Mouse (Mus musculus) liver, adult (tissue): ENCODE results near the gene Ptpn12.

Experiments used
- GATA4 ChIP-seq: IDR thresholded peaks from 2 replicates; pipeline ENCODE4 v1.6.1; 2014; ENCODE audit warnings: mild to moderate bottlenecking, low read length; ENCODE audit not compliant: insufficient replicate concordance

Gene Ptpn12

DNA sequence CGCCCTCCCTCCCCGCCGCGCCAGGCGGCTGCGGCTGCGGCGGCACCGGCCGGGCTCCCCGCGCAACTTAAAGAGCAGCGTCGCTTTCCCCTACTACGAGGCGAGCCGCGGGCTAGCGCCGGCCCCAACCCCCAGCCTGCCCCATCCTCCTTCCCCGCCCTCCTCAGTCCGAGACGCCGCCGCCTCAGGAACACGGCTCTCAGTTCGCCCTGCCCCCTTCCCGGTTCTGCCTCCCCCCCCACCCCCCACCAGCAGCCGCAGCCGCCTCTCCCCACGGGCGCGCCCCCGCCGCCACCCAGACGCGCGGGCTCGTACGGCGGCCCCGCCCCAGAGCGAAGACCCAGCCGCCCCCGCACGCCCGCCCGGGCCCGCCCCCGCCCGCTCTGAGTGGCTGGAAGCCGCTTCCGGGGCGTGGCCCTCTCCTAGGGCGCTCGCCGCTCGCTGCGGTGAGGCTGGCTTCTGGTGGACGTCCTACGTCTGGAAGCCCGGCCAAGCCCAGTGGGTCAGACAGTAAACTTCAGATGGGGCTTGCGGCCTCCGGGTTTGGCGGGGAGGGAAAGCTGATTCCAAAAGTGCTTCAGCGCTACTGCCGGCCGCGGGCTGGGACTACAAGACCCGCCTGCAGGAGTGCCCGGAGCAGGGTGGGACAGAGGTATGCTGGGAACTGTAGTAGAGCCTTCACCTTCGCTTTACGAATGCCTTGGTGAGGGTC is at the start of gene Ptpn12:
TSS of gene Ptpn12 (minus strand) at position 92 of the 712 bp plus-strand sequence.
- TF ChIP-seq GATA4 = peak; percentile 14; the same call in 1 of the 2 replicates

DNA sequence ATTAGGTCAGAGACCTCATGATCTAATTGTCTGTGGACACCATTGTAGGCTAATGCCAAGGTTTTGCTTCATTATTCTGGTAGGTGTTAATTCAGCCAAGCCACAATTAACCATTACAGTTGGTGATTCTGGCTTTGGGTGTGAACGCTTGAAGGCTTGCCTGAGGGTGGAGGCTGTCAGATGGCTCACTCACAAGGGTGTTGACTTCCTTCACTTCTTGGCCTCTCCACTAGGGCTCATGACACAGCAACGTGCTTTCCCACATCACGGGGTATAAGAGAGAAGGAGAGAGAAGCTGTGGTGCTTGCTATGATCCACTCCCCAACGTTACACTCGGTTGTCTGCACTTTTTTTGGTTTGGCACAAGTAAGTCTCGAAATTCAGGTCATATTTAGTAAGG is 35.5 kb upstream of the Ptpn12 start:
- no peak for TF ChIP-seq GATA4

DNA sequence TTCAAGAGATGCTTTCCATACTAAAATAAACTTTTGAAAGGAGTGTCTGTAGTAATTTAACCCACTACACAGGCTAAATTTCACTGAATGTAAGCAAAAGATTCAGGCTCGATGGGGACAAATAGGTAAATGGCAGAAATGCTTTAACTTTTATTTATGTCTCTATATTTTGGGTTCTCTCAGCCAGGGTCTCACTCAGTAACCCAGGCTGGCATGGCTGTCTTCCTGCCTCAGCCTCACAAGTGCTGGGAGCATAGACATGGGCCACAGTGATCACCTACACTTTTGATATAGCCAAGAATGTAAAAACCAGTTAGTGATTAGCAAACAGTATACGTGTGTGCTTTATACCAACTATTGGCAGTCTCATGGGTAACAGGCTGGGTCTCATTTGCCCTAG is 1.5 kb upstream of the Ptpn12 start:
- no peak for TF ChIP-seq GATA4

DNA sequence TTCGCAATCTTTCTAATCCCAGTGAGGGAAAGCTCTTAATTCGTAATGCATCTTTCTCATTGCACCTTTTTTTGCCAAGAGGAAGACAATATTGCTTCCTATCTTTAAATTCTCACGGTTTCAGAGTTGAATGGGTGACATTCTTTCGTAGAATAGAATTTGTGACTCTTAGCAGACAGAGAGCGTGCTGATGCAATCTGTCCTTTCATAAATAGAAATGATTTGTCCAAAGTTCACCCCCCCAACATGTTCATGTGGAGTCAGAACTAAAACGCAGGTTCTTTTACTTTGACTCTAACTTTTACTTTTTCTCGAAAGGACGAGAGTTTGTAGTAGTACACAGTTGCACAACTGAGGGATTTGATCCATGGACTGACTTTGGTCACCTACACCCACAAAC is 884 bp upstream of the Ptpn12 start:
- TF ChIP-seq GATA4 = no peak

DNA sequence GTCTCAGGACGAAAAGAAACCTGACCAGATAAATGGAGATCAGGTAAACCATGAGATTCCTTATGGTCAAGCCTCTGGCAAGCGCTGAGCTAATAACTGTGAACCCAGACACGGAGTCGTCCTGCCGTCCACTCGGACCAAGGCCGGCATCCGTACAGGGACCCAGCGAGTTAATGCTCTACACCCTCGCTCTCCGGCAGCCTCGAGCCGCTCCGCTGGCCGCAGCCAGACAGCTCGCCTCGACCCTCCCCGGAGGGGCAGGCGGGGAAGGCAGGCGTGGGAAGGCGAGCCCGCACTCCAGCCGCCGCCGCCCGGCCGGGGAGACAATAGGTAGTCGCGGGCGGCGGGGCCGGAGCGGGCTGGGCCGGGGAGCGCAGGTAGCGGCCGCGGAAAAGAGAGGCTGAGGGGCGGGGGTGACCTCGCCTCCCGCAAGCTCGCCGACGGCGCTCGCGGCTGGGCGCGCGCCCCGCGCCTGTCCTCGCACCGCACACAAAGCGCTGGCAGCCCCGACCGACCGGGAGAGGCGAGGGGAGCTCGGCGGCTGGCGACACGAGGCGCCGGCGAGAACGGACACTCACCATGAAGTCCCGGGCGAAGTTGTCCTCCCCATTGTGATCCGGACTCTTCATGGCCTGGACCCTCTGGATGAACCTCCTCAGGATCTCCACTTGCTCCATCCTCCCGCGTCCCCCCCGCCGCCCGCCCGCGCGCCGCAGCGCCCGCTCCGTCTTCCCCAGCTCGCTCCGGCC is 466 bp downstream of the Ptpn12 start:
- TF ChIP-seq GATA4 = no peak

DNA sequence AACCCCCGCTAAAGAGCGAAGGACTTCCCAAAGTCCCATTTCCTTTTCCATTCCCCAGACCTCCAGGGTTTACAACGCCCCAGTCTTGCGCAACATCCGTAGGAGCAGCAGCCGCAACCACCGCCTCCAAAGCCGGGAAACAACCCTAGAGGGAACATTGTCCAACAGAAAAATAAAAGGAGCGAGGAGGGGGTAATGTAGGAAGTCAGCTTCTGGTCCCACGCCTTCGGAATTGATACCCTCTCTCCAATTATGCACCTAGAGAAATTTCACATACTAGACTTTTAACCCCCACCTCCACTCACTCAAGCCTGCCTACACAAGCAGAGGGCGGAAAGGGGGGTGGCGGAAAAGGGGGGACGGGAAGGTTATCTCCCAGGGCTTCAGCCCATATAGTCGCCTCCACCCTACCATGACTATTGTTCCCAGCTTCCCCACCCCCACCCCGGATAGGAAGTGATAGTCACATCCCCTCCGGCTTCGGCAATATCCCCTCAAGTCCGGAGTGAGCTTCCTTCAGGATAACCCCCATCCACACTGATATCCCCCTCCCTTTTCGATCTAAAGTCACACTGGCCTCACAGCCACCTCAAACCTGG is 1.1 kb downstream of the Ptpn12 start:
- peak; percentile 93 for TF ChIP-seq GATA4

DNA sequence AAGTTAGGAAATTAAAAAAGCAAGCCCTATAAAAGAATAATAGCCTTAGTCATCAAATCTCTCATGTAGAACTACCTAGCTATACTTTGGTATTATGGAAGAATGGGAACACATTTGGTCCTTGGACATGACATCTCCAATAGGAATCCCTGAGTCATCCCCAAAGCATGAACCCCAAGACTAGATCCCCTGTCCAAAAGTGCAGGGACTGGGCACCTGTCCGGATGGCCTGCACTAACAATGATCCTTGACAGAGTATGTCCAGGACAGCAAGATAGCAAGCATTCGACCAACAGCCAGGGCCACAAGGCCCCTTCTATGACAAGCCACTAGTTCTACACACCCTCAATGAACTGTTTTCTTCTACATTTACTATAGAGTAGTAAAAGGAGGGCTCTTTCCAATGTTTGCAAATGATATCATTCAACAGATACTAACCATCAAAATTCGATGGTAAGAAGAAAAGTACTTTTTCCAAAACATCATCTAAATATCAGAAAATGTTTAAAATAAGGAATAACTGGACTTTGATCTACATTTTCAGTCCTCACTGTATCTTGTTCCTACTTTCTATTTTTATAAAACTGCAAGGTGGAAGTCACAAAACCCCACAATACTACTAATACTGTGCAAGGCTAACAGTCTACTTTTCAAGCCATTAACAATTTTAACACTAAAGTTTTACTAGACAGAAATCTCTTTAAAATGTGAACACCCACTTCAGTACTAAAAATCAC is 2.0 kb downstream of the Ptpn12 start:
- TF ChIP-seq GATA4 = no peak

DNA sequence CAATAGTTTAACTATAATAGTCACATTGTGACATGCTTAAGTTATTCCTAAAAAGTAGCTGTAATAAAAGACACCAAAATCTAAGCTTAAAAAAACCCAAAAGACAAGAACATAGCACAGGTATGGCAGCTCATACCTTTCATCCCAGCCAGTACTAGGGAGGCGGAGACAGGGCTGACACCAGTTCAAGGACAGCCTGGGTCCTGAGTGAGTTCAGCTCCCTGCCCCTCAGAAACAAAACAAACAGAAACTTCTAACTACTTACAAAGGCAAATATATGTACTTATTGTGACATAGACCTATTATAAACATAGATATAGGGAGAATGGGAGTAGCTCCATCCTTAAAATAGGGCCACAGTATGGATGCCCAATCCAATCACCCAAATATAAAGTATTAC is 3.2 kb downstream of the Ptpn12 start:
- no peak for TF ChIP-seq GATA4

DNA sequence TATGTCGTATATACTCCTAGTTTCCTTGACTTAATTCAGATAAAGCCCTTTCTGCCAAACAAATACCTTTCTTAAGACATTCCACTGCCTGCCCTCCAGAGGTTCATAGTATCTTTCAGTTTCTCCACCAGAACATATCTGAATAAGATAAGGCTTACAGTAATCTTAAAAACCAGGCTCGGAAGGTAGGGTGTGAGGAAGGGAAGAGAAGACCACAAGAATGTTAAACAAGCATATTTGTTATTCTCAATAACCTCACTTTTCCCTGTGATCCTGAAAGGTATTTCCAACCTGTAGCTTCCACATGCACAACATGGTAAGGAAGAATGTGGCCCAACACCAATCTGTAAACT is 5.0 kb downstream of the Ptpn12 start:
- TF ChIP-seq GATA4 = no peak

DNA sequence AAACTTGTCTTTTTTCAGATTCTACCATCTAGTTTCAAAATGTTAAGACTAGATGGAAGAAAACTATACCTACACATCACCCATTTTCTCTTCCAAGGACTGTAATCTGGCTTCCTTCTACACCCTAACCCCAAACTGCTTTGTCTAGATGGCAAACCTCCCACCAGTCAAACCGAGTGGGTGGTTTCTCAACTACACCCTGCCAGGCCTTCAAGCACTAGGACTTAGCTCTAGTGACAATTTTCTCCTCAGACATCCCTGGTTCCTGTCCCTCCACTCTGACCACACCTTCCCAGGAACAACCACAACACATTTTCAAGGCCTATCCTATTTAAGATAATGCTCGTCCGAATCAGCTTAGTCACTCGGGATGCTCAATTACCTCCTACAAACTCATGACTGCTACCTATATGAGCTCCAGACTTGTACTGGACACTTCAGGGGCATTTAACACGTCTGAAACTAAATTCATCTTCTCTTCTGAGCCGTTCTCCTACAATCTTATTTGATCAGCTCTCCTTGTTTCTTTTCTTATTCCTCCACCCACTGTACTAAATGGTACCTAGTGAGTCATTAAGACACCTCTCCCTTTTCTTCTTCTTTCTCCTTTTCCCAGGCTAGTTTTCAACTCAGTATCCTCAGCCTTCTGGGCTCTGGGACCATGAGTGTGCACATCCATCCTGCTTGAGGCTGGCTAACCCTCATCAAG is 5.5 kb downstream of the Ptpn12 start:
- TF ChIP-seq GATA4 = no peak

DNA sequence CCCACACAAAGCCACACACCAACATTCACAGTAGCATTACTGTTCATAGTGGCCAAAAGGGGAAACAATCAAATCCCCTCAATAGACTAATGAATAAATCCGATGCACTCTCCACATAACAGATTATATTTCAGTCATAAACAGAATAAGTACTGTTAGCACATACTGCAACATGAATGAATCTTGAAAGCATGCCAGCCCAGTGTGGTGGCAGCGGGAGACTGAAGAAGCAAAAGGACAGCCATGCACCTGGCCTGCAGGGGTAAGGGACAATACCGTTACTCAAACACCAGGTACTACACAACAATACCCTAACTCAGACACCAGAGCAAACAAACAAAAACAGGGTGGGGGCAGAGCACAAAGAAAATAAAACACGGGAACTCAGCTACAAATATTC is 6.7 kb downstream of the Ptpn12 start:
- TF ChIP-seq GATA4 = no peak

DNA sequence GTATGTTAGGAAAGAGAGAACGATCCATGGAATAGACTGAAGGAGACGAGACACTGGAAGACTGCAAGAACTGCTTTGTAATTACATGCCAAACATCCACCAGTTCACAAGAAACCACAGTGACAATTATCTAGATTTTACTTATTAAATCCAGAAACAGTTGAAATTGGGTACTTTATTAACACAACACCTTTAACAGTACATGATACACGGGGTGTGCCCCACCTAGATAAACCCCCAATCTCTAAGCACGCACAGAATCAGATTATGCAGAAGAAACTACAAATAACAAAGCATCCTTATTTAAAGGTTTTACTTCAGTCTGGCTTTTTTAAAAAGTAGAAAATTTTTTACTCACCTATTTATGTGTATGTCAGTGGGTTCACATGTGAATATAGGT is 8.6 kb downstream of the Ptpn12 start:
- TF ChIP-seq GATA4 = no peak

DNA sequence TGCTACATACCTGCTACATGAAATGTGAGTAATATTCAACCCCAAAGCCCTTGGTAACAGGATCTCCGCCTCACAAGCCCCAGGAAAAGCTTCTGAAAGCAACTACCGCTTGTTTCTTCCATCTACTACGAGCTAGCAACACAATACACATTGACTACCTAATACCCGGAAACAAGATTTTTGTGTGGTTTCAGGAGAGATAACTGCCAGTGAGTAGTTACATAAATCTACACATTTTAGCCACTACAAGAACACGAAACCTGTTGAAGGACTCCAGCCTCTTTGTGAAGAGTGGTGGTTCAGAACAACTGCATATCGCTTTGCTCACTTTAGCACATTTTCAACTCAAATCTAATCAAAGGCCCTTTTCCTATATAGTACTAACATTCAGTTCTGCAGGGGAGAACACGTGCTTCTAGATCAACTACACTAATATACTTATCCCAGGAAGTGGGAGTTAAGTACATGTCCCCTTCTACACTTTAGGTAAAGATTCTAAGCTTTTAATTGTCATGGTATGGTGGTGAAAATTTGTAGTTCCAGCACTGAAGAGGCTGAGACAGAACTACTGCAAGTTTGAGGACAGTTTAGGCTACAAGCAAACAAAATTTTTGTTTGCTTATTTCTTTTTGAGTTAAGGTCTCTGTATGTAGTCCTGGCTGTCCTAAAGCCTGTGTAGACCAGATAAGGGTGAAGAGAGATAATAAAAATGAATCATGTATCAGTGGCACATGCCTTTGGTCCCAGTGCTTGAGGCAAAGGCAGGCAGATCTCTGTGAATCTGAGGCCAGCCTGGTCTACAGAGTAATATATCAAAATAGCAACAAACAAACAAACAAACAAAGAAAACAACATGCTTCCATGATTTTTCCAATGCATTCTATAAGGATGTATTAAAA is 9.3 kb downstream of the Ptpn12 start:
- no peak for TF ChIP-seq GATA4

DNA sequence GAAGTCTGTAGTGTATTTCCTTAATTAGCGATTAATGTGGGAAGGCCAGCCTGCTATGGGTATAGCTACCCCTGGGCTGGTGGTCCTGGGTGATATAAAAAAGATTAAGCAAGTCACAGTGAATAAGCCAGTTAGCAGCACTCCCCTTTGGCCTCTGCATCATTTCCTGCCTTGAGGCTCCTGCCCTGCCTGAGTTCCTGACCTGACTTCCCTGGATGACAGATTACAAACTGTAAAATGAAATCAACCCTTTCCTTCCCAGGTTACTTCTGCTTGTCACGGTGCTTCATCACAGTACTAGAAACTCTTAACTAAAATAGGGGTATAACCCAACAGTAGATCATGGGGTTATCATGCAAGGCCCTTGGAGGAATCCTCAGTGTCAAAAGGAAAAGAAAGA is 10.2 kb downstream of the Ptpn12 start:
- no peak; the same call in 1 of the 2 replicates for TF ChIP-seq GATA4
